Mouse (Mus musculus) lung, adult 18-20 months (tissue): ENCODE measurements around the gene Creb3l4.
"Not testable (repeated sequence)": the region's sequence is repeated elsewhere in the genome, so short reads cannot be mapped to it uniquely, and the experiment has no call there.

Experiments
- DNase-seq, 2 experiments: peaks; one replicate each; pipeline ENCODE4 v3.0.0; 2022; ENCODE audit warnings: mixed read lengths in 2 of 2

Creb3l4 gene

DNA sequence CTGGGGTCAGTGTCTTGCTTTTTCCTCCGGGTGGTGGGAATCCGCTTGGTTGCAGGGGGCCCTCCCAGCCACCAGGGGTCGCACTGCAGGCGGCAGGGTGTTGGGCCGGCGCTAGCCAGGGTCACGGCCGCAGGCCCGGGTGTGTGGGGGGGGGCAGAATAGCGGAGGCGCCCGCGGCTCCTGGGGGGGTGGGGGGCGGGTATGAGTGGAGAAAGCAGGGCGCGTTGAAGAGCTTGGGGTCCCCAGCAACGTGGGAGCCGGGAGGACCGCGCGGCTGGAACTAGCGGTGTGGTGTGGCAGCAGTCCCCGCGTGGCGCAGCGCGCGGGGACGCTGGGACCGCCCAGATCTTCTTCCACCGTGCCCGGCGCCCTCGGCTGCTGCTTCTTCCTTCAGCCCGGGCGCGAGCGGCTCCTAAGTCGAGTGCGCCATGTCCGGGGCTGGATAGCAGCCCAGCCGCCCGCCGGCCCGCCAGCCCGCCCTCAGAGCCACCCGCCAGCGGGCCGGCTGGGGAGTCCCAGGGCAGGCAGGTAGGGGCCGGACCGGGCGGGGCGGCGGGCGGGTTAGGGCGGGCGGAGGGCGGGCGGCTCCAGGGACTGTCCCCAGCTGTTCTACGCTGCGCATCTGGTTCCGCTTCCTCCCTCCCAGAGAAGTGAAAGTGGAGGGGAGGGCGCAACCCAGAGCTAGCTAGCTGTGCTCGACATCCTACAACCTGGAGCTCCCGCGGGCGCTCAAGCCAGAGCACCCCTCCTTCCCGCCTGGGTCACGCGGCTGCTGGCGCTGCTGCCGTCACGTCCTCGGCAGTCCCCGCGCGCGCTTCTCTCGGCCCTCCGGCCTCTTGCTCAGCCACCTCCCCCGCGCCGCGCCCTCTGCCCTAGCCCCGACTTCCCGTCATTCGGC is 22.0 kb upstream of the Creb3l4 start, which contains the start of gene Dennd4b:
Gene Dennd4b (plus strand): TSS at position 152 of the 898 bp plus-strand sequence.
- DNase-seq = peak; percentile 92 to 93

DNA sequence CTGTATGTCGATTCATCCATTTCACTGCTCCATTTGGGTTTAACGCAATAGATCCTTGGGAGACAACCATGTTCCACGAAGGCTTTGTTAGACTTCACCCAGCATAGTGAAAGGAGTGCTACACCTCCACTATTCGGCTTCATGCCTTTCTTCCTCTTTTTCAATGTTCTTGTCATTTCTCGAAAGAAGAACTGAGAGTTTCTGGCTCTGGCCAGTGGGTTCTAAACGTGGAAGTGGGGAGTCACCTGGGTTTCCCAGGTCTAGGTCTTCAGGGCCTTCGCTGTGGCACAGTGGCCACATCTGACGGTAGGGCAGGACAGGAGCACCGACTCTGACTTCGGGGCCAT is 21.3 kb upstream of the Creb3l4 start:
- no peak for DNase-seq

- DNase-seq = no peak
These were observed 19.9 kb upstream of the Creb3l4 start for GRCm38 (mm10) chr3:90263121-90263771.

GRCm38 (mm10) chr3:90258521-90258920 is 15.2 kb upstream of the Creb3l4 start:
- no peak for DNase-seq

DNA sequence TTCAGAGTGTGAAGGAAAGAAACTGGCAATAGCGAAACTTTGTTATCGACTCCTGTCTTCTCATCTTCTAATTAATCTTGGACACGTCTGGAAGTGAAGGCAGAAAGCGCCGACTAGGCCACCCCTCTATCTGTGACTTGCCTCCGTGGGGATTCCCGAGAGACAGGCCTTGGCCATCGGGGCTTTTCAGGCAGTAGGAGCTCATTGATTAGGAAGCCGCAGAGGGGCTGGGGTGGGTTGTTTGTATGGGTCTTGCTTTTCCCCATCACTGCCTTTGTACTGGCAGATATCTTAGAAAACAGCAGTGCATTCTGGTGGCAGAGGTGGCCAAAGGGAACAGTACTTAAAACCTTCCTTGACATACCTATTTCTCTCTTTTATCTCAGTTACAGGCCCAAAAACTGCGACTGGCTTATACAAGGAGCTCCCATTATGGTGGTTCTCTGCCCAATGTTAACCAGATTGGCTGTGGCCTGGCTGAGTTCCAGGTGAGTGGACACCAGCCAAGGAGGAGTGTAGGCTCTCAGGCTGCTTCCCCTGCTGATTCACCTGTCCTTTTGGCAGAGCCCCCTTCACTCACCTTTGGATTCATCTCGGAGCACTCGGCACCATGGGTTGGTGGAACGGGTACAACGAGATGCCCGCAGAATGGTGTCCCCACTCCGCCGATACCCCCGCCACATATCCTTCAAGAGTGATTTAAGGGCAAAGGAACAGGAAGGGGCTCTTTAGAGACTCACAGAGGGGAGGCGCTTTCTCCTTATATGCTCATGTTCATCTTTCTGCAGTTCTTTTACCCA is 13.6 kb upstream of the Creb3l4 start:
- DNase-seq = no peak

GRCm38 (mm10) chr3:90255784-90256353 is 12.6 kb upstream of the Creb3l4 start:
- DNase-seq = no peak

GRCm38 (mm10) chr3:90255194-90255565 is 11.9 kb upstream of the Creb3l4 start:
- DNase-seq = no peak

GRCm38 (mm10) chr3:90254419-90255193 is 11.3 kb upstream of the Creb3l4 start:
- DNase-seq = no peak

DNA sequence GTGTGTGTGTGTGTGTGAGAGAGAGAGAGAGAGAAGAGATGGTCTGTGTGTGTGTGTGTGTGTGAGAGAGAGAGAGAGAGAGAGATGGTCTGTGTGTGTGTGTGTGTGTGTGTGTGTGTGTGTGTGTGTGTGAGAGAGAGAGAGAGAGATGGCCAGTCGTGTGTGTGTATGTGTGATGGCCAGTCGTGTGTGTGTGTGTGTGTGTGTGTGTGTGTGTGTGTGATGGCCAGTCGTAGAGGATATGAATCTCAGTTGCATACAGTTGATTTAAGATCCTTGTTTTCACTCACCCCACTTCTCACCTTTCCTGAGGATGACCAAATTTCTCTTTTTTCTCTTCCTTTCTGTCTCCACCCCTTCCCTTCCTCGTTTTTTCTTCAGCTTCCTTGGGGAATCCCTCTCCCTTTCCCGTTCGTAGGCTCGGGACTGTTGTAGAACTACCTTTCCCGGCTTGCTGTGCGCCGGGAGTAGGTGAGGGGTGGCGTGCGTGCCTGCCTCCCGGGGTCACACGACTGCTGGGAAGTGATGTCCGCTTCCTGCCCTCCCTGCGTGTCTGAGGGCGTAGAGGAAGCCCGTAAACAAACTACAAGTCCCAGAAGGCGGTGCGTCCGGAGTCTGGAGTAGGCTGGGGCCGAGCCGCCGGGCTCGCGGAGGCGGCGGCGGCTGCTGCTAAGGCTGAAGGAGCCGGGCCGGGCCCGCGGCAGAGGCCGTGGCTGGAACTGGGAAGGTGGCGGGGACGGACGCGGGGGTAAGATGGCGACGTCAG is 10.5 kb upstream of the Creb3l4 start, which contains the start of gene Crtc2:
Gene Crtc2 (plus strand): TSS at position 511 of the 766 bp plus-strand sequence.
- DNase-seq = peak; percentile 98

DNA sequence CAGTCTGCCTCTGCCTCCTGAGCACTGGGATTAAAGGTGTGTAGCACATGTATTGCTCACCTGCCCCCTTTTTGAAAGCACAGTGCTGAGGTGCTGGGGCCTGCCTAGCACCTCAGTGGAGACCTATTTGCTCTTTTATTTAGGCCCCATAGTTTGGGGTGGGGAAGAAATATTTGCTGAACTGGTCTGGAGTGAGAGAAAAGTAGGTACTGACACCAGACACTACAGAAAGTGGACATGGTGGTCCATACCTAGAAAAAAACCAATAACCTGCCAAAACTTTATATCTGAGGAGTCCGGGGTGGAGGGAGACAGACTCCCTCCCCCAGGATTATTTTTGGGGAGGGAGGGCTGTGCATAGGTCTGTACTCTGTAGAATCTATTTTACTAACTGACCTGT is 9.9 kb upstream of the Creb3l4 start:
- DNase-seq = not testable (repeated sequence)

DNA sequence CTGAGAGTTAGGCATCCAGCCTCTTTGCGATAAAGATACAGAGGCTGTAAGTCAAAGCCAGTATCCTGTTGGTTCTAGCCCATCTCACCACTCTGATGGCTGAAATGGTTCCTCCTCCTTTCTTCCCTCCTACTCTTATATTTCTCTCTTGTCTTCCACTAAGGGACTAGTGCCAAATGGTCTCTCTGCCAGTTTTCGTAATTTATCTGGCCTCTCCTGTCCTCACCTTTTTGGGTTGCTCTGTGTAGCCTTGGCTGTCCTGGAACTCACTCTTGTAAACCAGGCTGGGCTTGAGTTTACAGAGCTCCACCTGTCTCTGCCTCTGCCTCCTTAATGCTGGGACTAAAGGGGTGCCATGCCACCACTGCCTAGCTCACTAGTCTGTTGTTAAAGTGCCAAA is 9.3 kb upstream of the Creb3l4 start:
- DNase-seq = not testable (repeated sequence)

GRCm38 (mm10) chr3:90251731-90252226 is 8.5 kb upstream of the Creb3l4 start:
- not testable (repeated sequence) for DNase-seq

DNA sequence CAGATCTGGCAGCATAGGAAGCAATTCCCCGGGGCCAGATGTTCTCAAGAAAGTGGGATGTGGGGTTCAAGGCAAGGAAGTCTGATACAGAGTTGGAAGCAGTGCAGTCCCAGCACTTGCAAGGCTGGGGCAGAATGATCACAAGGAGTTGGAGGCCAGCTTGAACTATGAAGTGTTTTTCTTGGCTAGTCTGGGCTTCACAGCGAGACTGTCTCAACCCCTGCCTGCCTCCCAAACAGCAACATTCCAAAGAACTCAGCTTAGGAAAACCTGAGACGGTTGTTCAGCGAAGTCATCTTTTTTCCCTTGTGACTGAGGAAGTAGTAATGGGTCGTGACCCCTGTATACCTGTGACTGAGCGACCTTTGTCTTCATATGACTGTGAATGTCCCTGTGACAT is 7.5 kb upstream of the Creb3l4 start:
- no peak for DNase-seq

GRCm38 (mm10) chr3:90248746-90249100 is 5.4 kb upstream of the Creb3l4 start:
- DNase-seq = peak; percentile 49 to 60

DNA sequence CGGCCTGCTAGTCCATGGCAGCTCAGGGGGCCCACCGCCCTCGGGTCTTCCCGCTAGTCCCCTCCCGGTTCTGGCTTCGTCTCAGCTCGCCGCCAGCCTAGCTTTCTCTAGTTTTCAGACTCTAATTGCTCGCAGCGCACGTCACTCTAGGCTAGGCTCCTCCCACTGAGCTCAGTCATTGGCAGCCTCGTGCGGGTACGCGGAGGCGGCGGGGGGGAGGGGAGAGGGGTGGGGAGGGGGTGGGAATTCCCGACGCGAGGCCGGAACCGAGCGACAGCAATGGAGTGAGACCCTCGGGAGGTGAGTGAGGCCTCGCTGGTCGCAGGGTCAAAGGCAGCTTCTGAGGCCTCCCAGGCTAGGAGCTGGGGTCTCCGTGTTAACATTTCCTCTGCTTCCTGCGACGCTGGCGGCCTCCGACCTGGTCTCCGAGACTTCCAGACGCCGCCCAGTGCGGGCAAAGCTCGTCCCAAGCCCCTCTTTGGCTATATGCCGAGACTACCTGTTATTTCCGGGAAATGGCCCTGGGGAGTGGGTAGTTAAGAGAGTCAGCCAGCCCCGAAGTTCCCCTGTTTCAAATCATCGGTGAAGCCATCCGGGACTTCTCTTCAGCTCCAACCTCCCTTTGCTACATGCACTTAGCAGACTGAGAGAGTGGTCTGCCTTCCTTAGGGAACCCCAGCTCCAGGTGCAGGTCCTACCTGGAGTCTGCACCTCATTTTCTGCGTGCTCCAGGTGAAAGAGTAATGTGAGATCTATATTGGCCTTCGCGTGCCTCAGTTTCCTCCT is 4.8 kb upstream of the Creb3l4 start, which contains the start of gene Slc39a1:
Gene Slc39a1 (plus strand): TSS at position 213 of the 786 bp plus-strand sequence.
- DNase-seq = peak; percentile 96

DNA sequence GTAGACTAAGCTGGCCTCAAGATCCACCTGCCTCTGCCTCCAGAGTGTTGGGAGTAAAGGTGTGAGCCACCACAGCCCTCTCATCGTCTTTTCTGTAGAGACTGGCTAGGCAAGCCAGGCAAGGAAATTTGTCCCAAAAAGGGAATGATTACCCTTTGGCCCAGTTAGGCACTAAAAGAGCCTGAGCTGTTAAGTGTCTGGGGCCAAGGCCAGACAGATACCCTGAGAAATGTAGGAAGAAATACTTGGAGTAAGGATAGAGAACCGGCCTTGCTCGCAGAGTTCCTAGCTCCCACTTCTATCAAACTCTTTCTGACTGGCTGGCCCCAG is 4.3 kb upstream of the Creb3l4 start:
- DNase-seq = no peak

DNA sequence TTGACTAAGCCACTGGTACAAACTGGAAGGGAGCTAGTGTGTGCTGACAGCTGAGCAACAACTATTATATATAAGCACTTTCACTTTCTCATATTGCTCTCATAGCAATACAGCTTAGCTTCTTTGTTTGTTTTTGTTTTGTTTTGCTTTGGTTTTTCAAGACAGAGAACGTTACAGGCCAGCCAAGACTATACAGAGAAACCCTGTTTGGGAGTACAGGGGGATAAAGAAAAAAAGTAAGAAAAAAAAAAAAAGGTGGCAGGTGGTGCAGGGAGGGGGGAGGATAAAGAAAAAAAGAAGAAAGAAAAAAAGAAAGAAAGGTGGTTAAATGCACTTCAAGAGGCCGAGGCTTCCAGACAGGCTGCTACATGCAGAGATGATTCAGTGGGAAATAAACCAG is 2.1 kb upstream of the Creb3l4 start:
- DNase-seq = no peak

- DNase-seq = no peak
These were observed 1.5 kb downstream of the Creb3l4 start for GRCm38 (mm10) chr3:90241669-90242358.

DNA sequence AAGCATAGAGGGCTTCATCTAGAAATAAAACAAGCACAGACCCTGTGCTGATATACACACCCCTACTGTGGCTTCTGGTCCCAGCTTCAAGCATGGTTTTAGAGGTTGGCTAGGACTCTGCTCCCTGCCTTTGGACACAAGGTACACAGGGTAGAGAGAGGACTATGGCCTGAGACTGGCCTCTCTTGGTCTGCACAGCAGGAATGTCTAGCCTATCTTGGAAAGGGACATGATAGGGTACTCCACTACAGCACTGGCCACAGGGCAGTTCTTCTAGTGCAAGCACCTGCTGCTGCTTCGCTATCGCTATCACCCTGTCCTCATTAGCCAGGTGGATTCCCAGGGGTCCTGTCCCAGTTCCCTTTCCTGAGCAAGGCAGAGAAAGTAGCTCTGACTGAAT is 2.1 kb downstream of the Creb3l4 start:
- no peak for DNase-seq
